Mouse (Mus musculus) c-Kit-positive CD71-negative TER-119-negative erythroid progenitor cells, embryonic 14.5 days (primary cell): ENCODE data around the gene Ireb2.
"Not testable (repeated sequence)": the region's sequence is repeated elsewhere in the genome, so short reads cannot be mapped to it uniquely, and the experiment has no call there.

ENCODE experiments used
- DNase-seq: peaks from one replicate; pipeline ENCODE4 v3.0.0-alpha.2; 2013; ENCODE audit warnings: low read depth

The Ireb2 gene

GRCm38 (mm10) chr9:54863363-54864281, at the start of gene Ireb2:
Gene Ireb2 (plus strand): TSS chr9:54863789.
- peak; percentile 98 for DNase-seq

- no peak for DNase-seq
Measured at GRCm38 (mm10) chr9:54816508-54817201, 46.9 kb upstream of the Ireb2 start.

- peak; percentile 35 for DNase-seq
Measured at GRCm38 (mm10) chr9:54821442-54822100, 42.0 kb upstream of the Ireb2 start.

DNA sequence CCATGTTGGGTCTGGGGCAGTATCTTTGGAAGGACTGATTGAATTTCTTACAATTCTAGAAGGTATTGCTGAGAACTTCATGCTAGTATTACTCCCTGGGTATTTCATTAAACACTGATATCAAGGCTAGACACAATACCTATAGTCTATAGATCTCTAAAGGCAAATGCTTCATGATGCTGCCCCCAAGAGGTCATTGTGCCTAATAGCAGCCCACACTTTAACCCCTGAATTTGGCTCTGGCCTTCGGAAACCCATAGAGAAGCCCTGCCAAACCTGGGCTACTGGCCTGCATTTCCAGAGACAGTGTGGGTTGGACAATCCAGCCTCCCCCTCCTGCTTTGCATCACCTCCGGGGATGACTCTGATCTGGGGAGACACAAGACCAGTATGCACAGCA, 33.8 kb upstream of the Ireb2 start:
- DNase-seq = peak; percentile 12

- peak; percentile 35 for DNase-seq
Measured at GRCm38 (mm10) chr9:54830624-54831023, 33.0 kb upstream of the Ireb2 start.

DNA sequence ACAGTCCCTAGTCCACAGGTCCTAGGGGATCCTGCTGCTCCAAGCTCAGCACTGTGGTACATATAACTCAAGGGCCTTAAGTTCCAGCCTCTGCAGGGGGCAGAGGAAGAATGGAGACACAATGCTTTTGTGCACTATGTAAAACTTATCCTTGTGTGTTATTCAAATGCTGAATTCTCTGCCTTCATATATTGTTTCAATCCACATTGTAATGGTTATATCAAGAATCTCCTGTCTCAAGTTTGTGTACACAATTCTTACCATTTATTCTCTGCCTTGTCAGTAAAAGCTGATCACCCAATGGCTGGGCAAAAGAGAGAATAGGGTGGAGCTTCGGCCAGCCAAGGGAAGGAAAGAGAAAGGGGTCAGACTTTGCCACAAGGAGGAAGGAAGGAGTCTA, 29.8 kb upstream of the Ireb2 start:
- DNase-seq = no peak

- not testable (repeated sequence) for DNase-seq
Measured at GRCm38 (mm10) chr9:54835951-54836717, 27.5 kb upstream of the Ireb2 start.

DNA sequence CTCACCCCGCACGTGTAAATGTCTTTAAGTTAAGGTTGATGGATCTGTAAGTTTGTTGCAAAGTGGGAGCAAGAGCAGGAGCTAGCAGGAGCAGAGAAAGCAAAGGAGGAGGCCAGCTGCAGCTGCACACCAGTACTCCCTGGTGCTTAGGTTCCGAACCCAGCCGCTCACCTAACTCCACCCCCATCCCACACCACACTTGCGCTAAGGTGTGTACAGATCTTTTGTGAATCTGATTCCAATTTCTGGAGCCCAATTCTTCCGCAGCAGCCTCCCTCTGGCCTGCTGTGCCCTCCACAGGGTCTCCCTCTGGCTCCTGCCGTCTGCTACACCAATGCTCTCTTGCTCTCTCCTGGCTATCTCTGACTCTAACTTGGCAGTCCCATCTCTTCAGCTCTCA, 25.8 kb upstream of the Ireb2 start:
- DNase-seq = no peak

GRCm38 (mm10) chr9:54840145-54840544, 23.4 kb upstream of the Ireb2 start:
- no peak for DNase-seq

DNA sequence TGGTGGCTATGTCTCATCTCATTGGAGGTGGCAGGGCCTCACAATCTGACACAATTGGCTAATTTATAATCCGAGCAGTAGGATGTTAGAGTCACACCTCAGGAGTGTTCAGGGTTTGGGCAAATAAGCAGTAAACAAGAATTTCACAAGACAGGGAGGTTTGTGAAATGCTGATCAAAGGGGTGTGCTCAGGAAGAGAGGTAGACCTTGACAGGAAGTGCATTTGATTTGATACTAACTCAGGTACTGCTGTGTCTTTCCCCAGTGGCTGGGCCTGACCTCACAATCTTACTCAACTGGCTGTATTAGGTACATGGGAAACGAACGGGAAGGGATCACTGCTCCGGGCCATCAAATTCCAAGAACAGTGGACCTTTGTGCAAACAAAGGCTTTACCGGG, 21.3 kb upstream of the Ireb2 start:
- DNase-seq = no peak

GRCm38 (mm10) chr9:54843887-54844286, 19.7 kb upstream of the Ireb2 start:
- DNase-seq = no peak

DNA sequence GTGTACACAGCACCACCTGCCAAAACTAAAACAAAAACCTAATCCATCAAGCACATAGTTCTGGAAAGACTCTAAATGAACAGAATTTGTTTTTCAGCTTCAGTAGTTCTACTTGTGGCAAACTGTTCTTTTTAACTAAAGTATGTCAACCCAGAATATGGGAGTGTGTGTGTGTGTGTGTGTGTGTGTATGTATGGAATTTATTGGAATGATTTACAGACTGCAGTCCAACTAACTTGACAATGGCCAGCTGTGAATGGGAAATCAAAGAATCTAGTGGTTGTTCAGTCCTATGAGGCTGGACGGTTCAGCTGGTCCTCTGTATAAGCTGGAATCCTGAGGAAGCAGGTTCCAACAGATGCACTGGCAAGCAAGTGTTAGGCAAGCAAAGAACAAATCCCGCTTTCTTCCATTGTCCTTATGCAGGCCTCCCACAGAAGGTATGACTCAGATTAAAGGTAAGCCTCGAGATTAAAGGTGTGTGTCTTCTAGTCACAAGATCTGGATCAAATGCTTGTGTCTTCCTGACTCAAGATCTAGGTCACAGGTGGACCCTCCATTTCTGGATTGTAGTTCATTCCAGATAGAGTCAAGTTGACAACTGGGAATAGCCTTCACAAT, 18.9 kb upstream of the Ireb2 start:
- DNase-seq = no peak

DNA sequence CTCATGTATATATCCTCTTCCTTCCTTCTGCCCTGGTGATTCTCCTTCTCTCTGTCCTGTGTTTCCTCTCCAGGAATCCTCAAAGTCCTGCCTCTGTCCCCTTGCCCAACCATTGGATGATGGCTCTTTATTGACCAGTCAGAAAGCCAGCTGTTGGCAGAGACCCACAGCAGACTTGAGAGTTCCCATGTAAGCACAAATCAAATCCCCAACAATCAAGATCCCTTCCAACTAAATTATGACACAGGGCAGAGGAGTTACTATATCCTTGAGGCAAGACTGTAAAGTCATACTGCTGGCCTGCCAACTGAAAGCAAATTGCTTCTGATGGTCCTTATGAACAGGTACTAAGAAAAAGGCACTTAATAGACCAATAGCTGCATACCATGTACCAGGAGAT, 15.4 kb upstream of the Ireb2 start:
- no peak for DNase-seq

DNA sequence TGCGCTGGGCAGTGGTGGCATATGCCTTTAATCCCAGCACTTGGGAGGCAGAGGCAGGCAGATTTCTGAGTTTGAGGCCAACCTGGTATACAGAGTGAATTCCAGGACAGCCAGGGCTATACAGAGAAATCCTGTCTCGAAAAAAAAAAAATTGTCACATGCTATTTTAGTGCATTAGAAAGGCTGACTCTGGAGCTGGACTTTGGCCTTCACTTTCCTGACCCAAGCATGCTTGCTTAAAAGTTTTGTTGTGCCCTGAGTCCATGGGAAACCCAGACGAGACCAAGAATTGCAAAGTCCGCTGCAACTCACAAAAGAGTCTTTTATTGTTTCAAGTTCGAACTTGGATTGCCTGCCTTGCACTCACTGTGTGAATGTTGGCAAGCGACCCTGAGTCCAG, 10.6 kb upstream of the Ireb2 start:
- not testable (repeated sequence) for DNase-seq

- DNase-seq = no peak
Measured at GRCm38 (mm10) chr9:54853619-54854018, 10.0 kb upstream of the Ireb2 start.

- DNase-seq = no peak
Measured at GRCm38 (mm10) chr9:54855638-54856037, 8.0 kb upstream of the Ireb2 start.

- DNase-seq = no peak
Measured at GRCm38 (mm10) chr9:54856121-54856520, 7.5 kb upstream of the Ireb2 start.

DNA sequence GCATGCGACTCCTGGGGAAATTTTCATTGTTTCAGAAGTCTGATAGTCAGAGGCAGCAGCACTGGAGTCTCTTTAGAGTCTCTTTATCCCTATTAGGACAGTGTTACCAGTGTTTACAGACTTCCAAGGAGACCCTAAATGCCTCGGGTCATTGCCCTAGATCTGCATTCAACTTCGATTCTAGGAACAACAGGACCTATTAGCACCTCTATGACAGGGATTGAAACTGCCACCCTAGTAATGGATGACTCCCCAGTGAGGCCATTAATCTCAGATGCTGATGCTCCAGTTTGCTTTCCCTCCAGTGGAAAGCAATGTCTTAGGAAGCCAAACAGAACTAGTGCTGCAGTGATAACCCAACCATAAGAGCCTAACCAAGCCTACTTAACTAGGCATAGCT, 6.1 kb upstream of the Ireb2 start:
- no peak for DNase-seq

GRCm38 (mm10) chr9:54860526-54860925, 3.1 kb upstream of the Ireb2 start:
- DNase-seq = no peak

GRCm38 (mm10) chr9:54878759-54879158, 15.2 kb downstream of the Ireb2 start:
- DNase-seq = no peak

GRCm38 (mm10) chr9:54892111-54892510, 28.5 kb downstream of the Ireb2 start:
- DNase-seq = no peak

DNA sequence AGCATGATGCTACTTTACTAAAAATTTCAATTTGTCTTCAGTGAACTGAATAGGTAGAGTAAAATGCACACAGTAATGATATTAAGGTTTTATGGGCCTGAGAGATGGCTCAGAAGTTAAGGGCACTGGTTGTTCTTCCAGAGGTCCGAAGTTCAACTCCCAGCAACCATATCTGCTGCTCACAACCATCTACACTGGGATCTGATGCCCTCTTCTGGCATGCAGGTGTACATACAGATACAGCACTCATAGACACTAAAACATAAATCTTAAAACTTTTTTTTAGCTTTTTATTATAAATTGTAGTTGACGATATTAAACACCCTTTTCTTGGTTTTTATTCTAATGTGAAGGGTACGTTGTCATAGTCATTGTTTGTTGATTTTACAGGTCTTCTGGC, 33.5 kb downstream of the Ireb2 start:
- no peak for DNase-seq
